Mouse (Mus musculus): ENCODE results near the gene Eif3c.

Eif3c gene

GRCm38 (mm10) chr7:126566094-126566765 is at the start of gene Eif3c:
Gene Eif3c, minus strand, starts transcription at chr7:126566411.
- DNase-seq = peak; percentile 86 to 92

GRCm38 (mm10) chr7:126612736-126613135 is 46.5 kb upstream of the Eif3c start:
- no peak for DNase-seq

- no peak for DNase-seq
Observed at GRCm38 (mm10) chr7:126607796-126608195, 41.6 kb upstream of the Eif3c start.

DNA sequence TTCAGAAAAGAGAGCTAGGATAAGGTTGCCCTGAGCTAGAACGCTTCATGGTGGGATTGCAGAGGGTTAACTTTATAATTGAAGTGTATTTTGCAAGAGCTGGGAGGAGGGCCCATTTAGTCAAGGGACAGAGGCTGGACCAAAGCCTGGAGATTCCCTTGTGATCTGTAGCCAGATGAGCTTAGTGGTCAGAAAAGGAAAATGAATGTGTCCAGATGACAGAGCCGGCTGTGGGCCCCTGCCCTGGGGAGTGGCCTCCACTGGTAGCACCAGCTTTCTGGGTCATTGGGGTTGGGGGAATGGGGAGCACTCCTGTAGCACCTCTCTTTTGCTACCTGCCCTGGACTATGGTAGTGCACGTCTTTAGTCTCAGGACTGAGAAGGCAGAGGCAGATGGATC is 40.9 kb upstream of the Eif3c start:
- DNase-seq = no peak

- no peak for DNase-seq
Observed at GRCm38 (mm10) chr7:126606611-126607010, 40.4 kb upstream of the Eif3c start.

DNA sequence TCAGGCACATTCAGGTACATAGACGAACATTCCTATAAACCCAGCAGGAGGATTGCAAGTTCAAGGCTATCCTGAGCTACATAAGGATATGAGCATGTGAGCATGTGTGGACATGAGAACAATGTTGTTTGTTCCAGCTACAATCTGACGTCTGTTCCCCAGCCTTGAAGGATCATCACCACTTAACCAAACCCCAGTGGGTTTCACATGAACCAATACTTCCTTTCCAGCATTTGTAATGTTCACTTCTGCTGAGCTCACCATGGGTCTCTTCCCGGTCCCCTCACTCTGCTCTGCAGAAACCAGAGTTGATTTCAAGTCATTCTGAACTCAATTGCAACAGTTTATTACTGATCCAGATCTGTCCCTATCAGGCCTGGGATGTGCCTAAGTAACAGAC is 36.4 kb upstream of the Eif3c start:
- DNase-seq = no peak

DNA sequence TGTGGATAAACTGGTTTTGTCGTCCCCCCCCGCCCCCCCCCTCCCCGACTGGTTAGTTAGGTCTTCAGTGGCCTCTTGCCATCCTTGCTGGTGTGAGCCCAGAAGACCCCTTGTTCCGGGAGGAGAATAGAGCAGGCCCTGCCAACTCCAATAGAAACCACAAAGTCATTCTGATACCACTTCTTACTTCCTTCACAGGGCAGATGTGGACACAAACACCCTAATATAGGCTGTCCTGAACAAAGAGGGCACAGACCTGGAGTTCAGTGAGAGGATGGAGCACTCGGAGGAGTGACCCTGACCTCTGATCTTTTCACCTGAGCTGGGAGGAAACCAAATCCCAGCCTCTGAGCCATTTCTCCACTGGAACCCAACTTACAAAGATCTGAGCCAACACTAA is 35.7 kb upstream of the Eif3c start:
- no peak for DNase-seq

- no peak for DNase-seq
Observed at GRCm38 (mm10) chr7:126598919-126599318, 32.7 kb upstream of the Eif3c start.

DNA sequence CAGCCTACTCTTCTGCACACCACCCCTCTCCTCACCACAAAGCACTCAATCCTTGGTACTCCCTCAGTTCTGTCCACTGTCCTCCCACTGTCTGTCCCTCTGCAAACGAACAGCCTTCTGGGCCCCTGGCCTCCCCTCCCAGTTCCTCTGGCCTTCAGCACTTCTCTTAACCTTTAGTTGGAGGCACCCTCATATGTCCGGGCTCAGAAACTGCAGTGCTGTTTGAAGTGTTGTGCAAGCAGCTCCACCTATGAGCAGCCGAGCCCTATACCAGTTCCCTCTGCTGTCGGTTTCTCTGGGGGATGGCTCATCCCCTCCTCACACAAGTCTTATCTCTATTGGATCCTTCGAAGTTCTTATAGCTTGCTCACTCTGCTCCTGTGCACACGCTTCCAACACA is 30.2 kb upstream of the Eif3c start:
- no peak for DNase-seq

DNA sequence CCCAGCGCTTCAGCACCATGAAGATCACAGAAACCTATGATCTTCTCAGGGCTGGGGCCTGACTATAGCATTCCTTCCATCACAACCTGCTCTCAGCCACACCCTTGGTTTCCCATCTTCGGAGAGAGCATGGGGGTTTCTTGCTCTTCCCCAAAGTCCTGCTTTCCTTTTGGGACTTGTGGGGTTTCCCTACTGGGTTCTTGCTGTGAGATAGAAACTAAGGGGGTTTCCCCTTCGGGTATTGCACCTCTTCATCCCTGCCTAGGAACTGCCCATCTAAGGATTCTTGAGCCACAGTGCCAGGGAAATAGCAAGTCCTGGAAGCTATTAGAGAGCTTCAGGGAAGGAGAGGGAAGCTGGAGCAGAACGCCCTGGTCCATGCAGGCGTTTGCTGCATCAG is 29.7 kb upstream of the Eif3c start:
- DNase-seq = no peak

- DNase-seq = no peak
Observed at GRCm38 (mm10) chr7:126594862-126595561, 28.8 kb upstream of the Eif3c start, which contains the start of gene Il27. Gene Il27, minus strand, starts transcription at chr7:126594941.

DNA sequence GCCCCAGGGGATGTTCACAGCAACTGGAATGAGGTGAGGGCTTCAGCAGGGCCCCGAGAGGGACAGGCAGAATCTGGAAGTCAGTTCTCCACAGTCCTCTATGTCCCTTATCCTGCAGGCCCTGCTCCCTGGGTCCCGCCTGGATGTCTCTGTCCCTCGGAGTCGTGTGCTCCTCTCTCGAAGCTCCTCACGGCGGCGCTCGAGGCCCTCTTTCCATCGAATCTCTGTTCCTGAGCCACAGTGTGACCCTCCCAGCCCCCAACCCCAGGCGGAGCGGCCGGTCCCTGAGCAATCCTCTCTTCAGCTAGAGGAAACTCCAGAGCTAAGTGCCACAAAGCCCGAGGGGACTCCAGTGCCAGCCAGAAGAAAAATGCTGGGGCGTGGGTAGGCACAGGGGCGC is 21.6 kb upstream of the Eif3c start:
- no peak for DNase-seq

- no peak for DNase-seq
Observed at GRCm38 (mm10) chr7:126586839-126587238, 20.6 kb upstream of the Eif3c start.

DNA sequence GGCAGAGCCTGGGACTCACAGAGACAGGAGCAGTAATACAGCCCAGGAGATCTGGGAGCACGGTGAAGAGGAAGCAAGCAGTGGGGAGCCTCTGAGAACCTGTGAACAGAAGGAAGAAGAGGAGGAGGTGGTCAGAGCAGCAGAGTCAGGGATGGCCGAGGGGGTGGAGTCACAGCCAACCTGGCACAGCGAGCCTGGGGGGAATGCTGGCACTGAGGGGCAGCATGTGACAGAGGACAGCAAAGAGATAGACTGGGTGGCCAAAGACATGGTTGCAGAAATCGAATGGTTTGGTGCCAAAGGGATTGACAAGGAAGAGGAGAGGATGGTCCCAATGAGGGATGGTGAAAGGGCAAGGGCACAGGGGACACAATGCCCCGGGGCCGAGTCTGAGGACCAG is 19.5 kb upstream of the Eif3c start, which contains the start of gene Cln3:
Gene Cln3, minus strand, starts transcription at position 101 of the 400 bp plus-strand sequence.
- DNase-seq = no peak

DNA sequence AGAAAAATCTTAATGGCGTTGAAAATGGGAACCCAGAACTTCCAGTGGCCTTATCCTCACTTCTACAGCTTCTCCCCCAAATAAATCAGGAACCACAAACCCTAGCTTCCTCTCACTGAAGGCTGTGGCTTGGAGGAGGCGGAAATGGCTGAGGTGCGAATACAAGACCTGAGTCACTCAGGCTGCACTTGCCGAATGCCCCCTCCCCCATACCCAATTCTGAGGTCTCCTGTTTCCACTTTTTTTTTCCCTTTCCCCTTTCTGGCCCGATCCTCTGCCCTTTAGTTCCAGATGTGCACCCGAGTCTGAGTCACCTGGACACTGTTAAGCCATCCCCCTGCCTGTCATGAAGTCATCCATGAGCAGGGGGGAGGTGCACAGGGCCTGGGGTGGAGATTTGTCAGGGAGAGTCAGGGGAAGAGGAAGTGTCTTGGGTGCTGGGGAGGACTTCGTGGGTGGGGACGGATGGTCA is 18.3 kb upstream of the Eif3c start, which contains the start of gene Apobr:
Gene Apobr, plus strand, starts transcription at position 437 of the 472 bp plus-strand sequence.
- DNase-seq = no peak

DNA sequence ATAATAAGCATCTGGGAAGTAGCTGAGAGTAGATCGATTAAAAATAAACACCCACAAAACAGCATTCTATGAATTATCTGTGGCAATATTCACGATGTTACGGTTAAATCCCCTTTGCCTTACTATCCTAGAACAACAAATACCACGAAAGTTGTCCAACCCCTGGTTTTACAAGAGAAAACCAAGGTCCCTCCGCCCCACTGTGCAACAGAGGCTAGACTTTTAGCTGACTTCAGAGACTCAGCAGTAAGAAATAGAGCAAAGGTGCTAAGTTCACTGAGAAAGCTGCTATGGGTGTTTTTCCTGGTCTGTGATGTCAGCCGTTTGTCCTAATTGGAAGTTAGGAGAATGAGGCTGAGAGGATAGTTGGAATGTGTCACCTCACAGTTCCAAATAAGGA is 17.6 kb upstream of the Eif3c start:
- no peak for DNase-seq

- DNase-seq = peak; percentile 85 to 92
Observed at GRCm38 (mm10) chr7:126583251-126583709, 17.1 kb upstream of the Eif3c start.

DNA sequence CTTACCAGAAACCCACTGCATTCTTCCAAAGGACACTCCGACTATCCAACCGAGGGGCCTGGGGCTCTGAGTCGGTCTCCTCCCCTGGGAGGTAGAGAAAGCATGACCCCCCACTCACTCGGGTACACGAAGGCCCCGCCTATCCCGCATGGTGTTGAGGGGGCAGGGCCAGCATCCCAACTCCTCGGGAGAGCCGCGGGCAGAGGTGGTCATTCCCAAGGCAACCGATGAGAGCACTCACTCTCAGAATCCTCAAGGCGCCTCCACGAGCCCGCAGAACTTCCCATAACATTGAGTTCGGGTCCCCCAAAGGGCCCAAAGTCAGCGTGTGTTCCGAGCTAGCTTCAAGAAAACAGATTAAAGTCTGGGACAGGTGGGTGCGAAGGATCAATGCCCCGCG is 16.5 kb upstream of the Eif3c start:
- DNase-seq = peak; percentile 49 to 50

DNA sequence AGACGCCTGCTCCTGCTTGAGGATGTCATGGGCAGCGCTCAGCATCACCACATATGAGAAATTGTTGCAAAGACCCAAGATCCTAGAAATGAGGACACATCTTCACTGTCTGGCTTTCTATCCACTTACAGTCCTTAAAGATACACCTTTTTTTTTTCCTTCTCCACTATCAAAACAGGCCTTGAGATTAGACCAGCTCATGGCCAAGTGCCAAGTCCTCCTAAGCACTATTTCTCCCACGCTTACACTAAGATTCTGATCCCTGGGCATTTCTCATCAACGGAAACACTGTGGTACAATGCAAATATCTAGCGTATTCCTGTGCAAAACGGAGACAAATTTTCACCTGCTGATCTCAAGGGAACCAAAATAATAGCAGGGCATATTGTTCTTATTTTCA is 15.4 kb upstream of the Eif3c start:
- DNase-seq = no peak

DNA sequence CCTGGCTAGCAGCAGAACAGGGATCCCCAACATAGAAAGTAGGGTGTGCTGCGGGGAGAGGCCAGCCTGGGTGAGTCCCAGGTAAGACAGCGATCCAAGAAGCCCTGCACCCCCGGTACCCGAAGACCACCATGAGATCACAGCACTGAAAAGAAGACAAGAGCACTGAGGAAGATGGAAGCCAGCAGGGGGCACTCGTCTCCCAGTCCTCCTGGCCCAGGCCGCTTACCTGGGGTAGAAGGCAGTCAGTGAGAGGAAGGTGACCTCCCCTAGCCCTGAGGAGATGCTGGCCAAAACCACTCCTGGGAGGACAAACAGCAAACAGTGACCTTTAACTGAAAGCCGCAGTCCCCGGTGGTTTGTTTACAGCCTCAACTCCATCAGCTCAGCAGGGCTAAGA is 13.0 kb upstream of the Eif3c start:
- peak; percentile 32 to 53 for DNase-seq

GRCm38 (mm10) chr7:126576946-126577345 is 10.7 kb upstream of the Eif3c start:
- DNase-seq = peak in 1 of 2 experiments; percentile 28

DNA sequence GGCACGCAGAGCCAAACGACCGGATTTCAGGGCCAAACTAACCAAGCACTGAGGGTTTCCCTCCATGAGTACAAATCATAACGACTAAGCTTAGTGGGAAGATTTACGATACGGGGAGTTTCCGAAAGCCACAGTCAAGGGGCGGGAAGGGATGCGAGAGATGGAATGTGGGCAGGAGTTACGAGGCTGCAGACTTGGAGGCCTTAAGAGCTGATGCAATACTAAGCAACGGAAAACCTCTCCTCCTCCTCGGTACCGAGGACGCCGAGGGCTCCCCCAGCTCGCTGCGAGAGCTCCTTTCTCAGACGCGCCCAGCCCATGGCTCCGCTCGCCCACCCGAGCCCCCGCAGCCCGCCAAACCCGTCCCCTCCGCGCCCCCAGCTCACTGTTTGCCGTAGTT is 518 bp downstream of the Eif3c start:
- no peak for DNase-seq

DNA sequence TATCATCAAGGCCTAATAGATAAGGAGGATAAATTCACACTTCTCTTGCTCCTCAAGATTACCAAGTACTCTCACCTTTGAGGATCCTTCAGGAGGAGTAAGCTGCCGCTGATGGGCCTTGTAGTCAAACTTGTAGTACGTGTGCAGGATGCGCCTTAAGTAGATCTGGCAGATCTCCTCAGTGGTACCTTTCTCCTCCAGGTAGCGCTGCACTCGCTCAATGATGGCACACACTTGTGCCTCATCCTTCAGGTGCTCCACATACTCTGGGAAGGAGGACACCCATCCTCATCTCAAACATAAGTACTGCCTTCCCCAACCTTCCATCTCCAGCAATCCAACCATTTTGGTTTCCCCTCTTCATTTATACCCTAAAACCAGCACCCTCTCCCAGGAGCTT is 9.6 kb downstream of the Eif3c start:
- DNase-seq = no peak

GRCm38 (mm10) chr7:126554796-126555195 is 11.4 kb downstream of the Eif3c start:
- no peak for DNase-seq
